Mouse (Mus musculus) ES-E14 (cell line): ENCODE measurements at regions not wholly inside any gene's neighbourhood (a gene's known extent, or its start where the extent isn't known, plus 50 kb on each side); places are given as distances from the start of the nearest gene placed in this dataset.

Experiments used
- HCFC1 ChIP-seq: IDR thresholded peaks from 2 replicates; pipeline ENCODE4 v1.6.1; 2012; ENCODE audit warnings: low read length, inconsistent platforms, borderline replicate concordance; ENCODE audit not compliant: insufficient read depth
- ZC3H11A ChIP-seq: IDR thresholded peaks from 2 replicates; pipeline ENCODE4 v1.6.1; 2012; ENCODE audit warnings: low read depth, mild to moderate bottlenecking, inconsistent platforms, low read length, borderline replicate concordance

GRCm38 (mm10) chr13:71003517-71003916, 161.9 kb upstream of the Adamts16 start:
- TF ChIP-seq ZC3H11A (no peak), HCFC1 (no peak)
